ENCODE assay signal across 9 mouse cellular contexts in the genomic region with DNA sequence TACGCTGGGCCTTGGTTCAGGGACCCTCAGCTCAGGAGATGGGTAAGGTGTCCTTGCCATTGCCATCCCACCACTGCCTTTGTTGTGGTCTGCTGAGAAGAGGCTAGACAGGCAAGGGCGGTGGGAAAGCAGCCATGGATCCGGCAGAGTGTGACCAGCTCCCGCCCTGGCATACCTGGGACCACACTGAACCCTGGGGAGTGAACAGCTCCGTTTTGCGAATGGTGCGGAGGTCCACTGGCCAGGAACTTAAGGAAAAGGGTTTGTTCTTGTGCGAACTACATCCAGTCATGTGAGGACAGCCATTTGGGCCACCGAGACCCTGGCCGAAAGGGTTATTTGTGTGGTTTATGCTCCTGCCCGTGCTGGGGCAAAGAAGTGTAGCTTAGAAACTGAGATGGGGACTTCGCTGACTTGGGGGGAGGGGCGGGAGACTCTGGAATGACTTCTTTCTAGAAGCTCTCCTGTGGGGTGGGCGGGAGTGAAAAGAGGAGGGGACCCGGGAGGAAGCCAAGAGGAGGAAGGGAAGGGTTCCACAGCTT.
DNase-seq lines count a peak whose midpoint lies in the region; ATAC-seq and TF ChIP-seq lines count a peak whose summit lies in the region.
"Had no signal": no experiment of that assay in that cellular context is flagged by ENCODE, and none has a peak within 500 bp of the region (broad histone marks: within the 10 kb centered on the region; RNA-seq: fewer than 3 reads in every experiment).

No protein-coding gene starts in this region.

- no peaks in the 10 kb centered on the region for H3K9me3 ChIP-seq in lung, postnatal 0 days (ENCODE audit: low read length)
- no peaks in the 10 kb centered on the region for H3K9me3 ChIP-seq in limb, embryonic 12.5 days

- ATAC-seq in lung, postnatal 0 days, result no peak
- ATAC-seq in limb, embryonic 12.5 days (ENCODE audit: insufficient number of reproducible peaks, insufficient read depth, low FRiP score, low TSS enrichment, low read depth), result no peak; the same call in 1 of the 2 replicates

- no peak for TF ChIP-seq EP300 in lung, postnatal 0 days (IDR thresholded peaks at IDR 0.05)

- no peak overlapping the region for H3K27ac ChIP-seq in lung, postnatal 0 days (ENCODE audit: low read length)
- no peak overlapping the region for H3K27ac ChIP-seq in limb, embryonic 12.5 days

- peak overlapping the region; percentile 6; the same call in 1 of the 2 replicates for H3K4me2 ChIP-seq in lung, postnatal 0 days (replicated peaks; ENCODE audit: low read depth, low read length)
- peak overlapping the region; percentile 61 for H3K4me2 ChIP-seq in limb, embryonic 12.5 days

- TF ChIP-seq CTCF in lung, postnatal 0 days (IDR thresholded peaks at IDR 0.05), result no peak

- peak; percentile 28 to 35 for DNase-seq in cerebellum, postnatal 10 days
- no peak for DNase-seq in cerebellum, adult 9-10 months
- DNase-seq in lung, postnatal 0 days (ENCODE audit: low spot score), result no peak
- no peak for DNase-seq in lung, postnatal 36 days
- no peak for DNase-seq in spleen, postnatal 4 days (ENCODE audit: low spot score in 2 of 2)
- DNase-seq in left cerebral cortex, postnatal 14 days (ENCODE audit: low spot score in 2 of 2), result no peak
- no peak for DNase-seq in gastrocnemius, postnatal 36 days
- DNase-seq: adrenal gland, adult 2 months had no signal

- WGBS in lung, postnatal 0 days, result 14% methylated on average over 15 of the region's 15 CpGs
- 4% methylated on average over 15 of the region's 15 CpGs for WGBS in limb, embryonic 12.5 days

- intact Hi-C loops in left cerebral cortex, postnatal 14 days (cut with DNase I), result loop anchor here (10.0 kb wide), 1 partner anchor 125 kb away; no protein-coding TSS in a partner anchor
- intact Hi-C loops in gastrocnemius, postnatal 36 days (cut with DNase I), result loop anchor here (10.0 kb wide), 1 partner anchor 1245 kb away; no protein-coding TSS in a partner anchor

- no peak overlapping the region for H3K9ac ChIP-seq in lung, postnatal 0 days (replicated peaks; ENCODE audit: low read depth)
- no peak overlapping the region for H3K9ac ChIP-seq in limb, embryonic 12.5 days (replicated peaks)

- H3K4me1 ChIP-seq in lung, postnatal 0 days (ENCODE audit: insufficient read depth, low read depth, low read length), result 0 out of 2 replicates have a peak, but pooled peaks cover 2% of the 10 kb centered on the region
- H3K4me1 ChIP-seq in limb, embryonic 12.5 days (replicated peaks), result peaks cover 31% of the 10 kb centered on the region

- H3K4me3 ChIP-seq in lung, postnatal 0 days (ENCODE audit: low read depth, low read length), result no peak overlapping the region
- peak overlapping the region; percentile 33 for H3K4me3 ChIP-seq in limb, embryonic 12.5 days (replicated peaks)

- H3K36me3 ChIP-seq in lung, postnatal 0 days (ENCODE audit: insufficient read depth, low read length), result no peaks in the 10 kb centered on the region
- no peaks in the 10 kb centered on the region for H3K36me3 ChIP-seq in limb, embryonic 12.5 days

- H3K27me3 ChIP-seq in lung, postnatal 0 days (replicated peaks; ENCODE audit: insufficient read depth, low read length), result peaks cover 50% of the 10 kb centered on the region
- peaks cover 71% of the 10 kb centered on the region for H3K27me3 ChIP-seq in limb, embryonic 12.5 days

Comparison
In these comparisons a context has a peak if more than half of its experiments do, and no peak if none do; other contexts are left out.
1. DNase-seq: peak in cerebellum, postnatal 10 days (2 of 2); none in cerebellum, adult 9-10 months (single experiment), lung, postnatal 0 days (single experiment), lung, postnatal 36 days (single experiment), spleen, postnatal 4 days (0 of 2), left cerebral cortex, postnatal 14 days (0 of 2) and gastrocnemius, postnatal 36 days (0 of 2).